Mouse (Mus musculus) spleen, adult 2 months (tissue): ENCODE data around the gene Pld5. TPM values are rescaled to one million over a fixed set of nuclear protein-coding genes. Genes with fewer than 3 reads are reported as not detected.

Experiments
- DNase-seq, 2 experiments: peaks; one replicate each; pipeline versions ENCODE4 v3.0.0 to v3.0.0-alpha.2; 2012 to 2021; ENCODE audit warnings: low spot score in 2 of 2, low read depth in 1 of 2
- H3K27ac ChIP-seq: fragments of 200-500 bp; 2 replicates; pipeline ENCODE4 v1.5.1; 2012; ENCODE audit warnings: low read length, inconsistent platforms; ENCODE audit not compliant: insufficient read depth
- H3K27me3 ChIP-seq: fragments of 200-500 bp; 2 replicates; pipeline ENCODE4 v1.6.1; 2012; ENCODE audit warnings: mild to moderate bottlenecking, moderate library complexity, low read length, inconsistent platforms; ENCODE audit not compliant: control insufficient read depth, insufficient read depth
- H3K36me3 ChIP-seq: fragments of 200-500 bp; 2 replicates; pipeline ENCODE4 v1.6.1; 2012; ENCODE audit warnings: mild to moderate bottlenecking, low read length, inconsistent platforms; ENCODE audit not compliant: control insufficient read depth, insufficient read depth
- H3K4me1 ChIP-seq: fragments of 200-500 bp; 2 replicates; pipeline ENCODE4 v1.6.1; 2011; ENCODE audit warnings: inconsistent platforms; ENCODE audit not compliant: control insufficient read depth, insufficient read depth, insufficient read length
- H3K4me3 ChIP-seq: fragments of 200-500 bp; 2 replicates; pipeline ENCODE4 v1.5.1; 2011; ENCODE audit warnings: mild to moderate bottlenecking, inconsistent platforms; ENCODE audit not compliant: insufficient read depth, insufficient read length; ENCODE audit errors: extremely low read depth
- CTCF ChIP-seq: fragments of 200-500 bp; IDR thresholded peaks from 2 replicates; pipeline ENCODE4 v1.5.1; 2011; ENCODE audit warnings: mild to moderate bottlenecking, inconsistent platforms; ENCODE audit not compliant: insufficient read depth, insufficient read length, insufficient replicate concordance; ENCODE audit errors: extremely low read depth
- POLR2A ChIP-seq: fragments of 200-500 bp; IDR thresholded peaks from 2 replicates; pipeline ENCODE4 v1.6.1; 2011; ENCODE audit warnings: low read depth, low read length, inconsistent platforms
- WGBS: fragments of 180-500 bp; shearing (Covaris S2); methylation state at CpG from one replicate; pipeline ENCODE4 v1.1.7; 2018; 5-methylcytosine and 5-hydroxymethylcytosine counted together
- polyA plus RNA-seq: library from polyadenylated mRNA; depleted of rRNA; stranded (reverse); fragments of >200 nt; gene quantifications from 2 replicates; pipeline ENCODE4 v1.2.3, GENCODE M21; 2012; rRNA removed

Pld5 gene
- polyA plus RNA-seq: not detected in 2 replicates

- Histone ChIP-seq H3K27me3 (peaks cover 1% of the 10 kb centered on the region; the same call in 1 of the 2 replicates), H3K4me1 (no peaks in the 10 kb centered on the region), H3K27ac (no peak within 1 kb of the TSS), H3K36me3 (no peaks in the 10 kb centered on the region), H3K4me3 (no peak within 1 kb of the TSS)
- TF ChIP-seq POLR2A: no peak
- no peak for TF ChIP-seq CTCF
- no peak for DNase-seq
- WGBS: 8% methylated on average over 81 of the region's 86 CpGs
Measured at GRCm38 (mm10) chr1:176274667-176275610, at the start of gene Pld5. Pld5 (minus strand) TSS chr1:176275312.

GRCm38 (mm10) chr1:176315063-176315462 is 40.0 kb upstream of the Pld5 start:
- no peak for DNase-seq
- H3K4me1 ChIP-seq: no peaks in the 10 kb centered on the region
- no peak overlapping the region for H3K4me3 ChIP-seq
- WGBS: 80% methylated on average over 2 of the region's 2 CpGs
- H3K27me3 ChIP-seq: no peaks in the 10 kb centered on the region
- TF ChIP-seq CTCF: no peak
- no peak for TF ChIP-seq POLR2A
- no peak overlapping the region for H3K27ac ChIP-seq
- H3K36me3 ChIP-seq: no peaks in the 10 kb centered on the region

- TF ChIP-seq POLR2A (no peak), CTCF (no peak)
- H3K4me1 ChIP-seq: no peaks in the 10 kb centered on the region
- no peaks in the 10 kb centered on the region for H3K36me3 ChIP-seq
- 68% methylated on average over 3 of the region's 3 CpGs for WGBS
- H3K4me3 ChIP-seq: no peak overlapping the region
- DNase-seq: no peak
- no peak overlapping the region for H3K27ac ChIP-seq
- no peaks in the 10 kb centered on the region for H3K27me3 ChIP-seq
Measured at GRCm38 (mm10) chr1:176310174-176310573, 35.1 kb upstream of the Pld5 start.

- TF ChIP-seq POLR2A: no peak
- no peak for TF ChIP-seq CTCF
- Histone ChIP-seq H3K36me3 (no peaks in the 10 kb centered on the region), H3K27me3 (no peaks in the 10 kb centered on the region), H3K4me3 (no peak overlapping the region), H3K27ac (no peak overlapping the region), H3K4me1 (no peaks in the 10 kb centered on the region)
- no peak for DNase-seq
- 68% methylated on average over 5 of the region's 5 CpGs for WGBS
Measured at GRCm38 (mm10) chr1:176289396-176289795, 14.3 kb upstream of the Pld5 start.

- Histone ChIP-seq H3K27ac (no peak overlapping the region), H3K4me3 (no peak overlapping the region), H3K4me1 (no peaks in the 10 kb centered on the region), H3K27me3 (peaks cover 1% of the 10 kb centered on the region; the same call in 1 of the 2 replicates), H3K36me3 (no peaks in the 10 kb centered on the region)
- TF ChIP-seq POLR2A: no peak
- 20% methylated on average over 11 of the region's 11 CpGs for WGBS
- no peak for DNase-seq
Measured at GRCm38 (mm10) chr1:176275611-176275980, 484 bp upstream of the Pld5 start.

GRCm38 (mm10) chr1:176248717-176249030 is 26.4 kb downstream of the Pld5 start:
- H3K4me3 ChIP-seq: no peak overlapping the region
- no peaks in the 10 kb centered on the region for H3K36me3 ChIP-seq
- 85% methylated on average over 5 of the region's 5 CpGs for WGBS
- no peak overlapping the region for H3K27ac ChIP-seq
- no peak for TF ChIP-seq CTCF
- TF ChIP-seq POLR2A: no peak
- H3K4me1 ChIP-seq: no peaks in the 10 kb centered on the region
- H3K27me3 ChIP-seq: no peaks in the 10 kb centered on the region
- no peak for DNase-seq
